Mouse (Mus musculus): ENCODE results near the gene B3gnt5. TPM values are rescaled to one million over a fixed set of nuclear protein-coding genes. Genes with fewer than 3 reads are reported as not detected.

The B3gnt5 gene
- 0.40 TPM for polyA plus RNA-seq (2014; fragmentation: Illumina TruSeq; extraction: RNeasy Lipid Tissue Mini Kit (QIAGEN cat#74804); ENCODE audit: low read depth, low replicate concordance)

GRCm38 (mm10) chr16:19760074-19760473 is at the start of gene B3gnt5:
TSS of gene B3gnt5 (plus strand) at chr16:19760208.

Other genes with a start within 250 kb of the B3gnt5 start
- not detected for gene Olfr167, start 237.9 kb upstream of the B3gnt5 start, polyA plus RNA-seq (2014; fragmentation: Illumina TruSeq; extraction: RNeasy Lipid Tissue Mini Kit (QIAGEN cat#74804); ENCODE audit: low read depth, low replicate concordance)
- not detected for gene Olfr168, start 224.7 kb upstream of the B3gnt5 start, polyA plus RNA-seq (2014; fragmentation: Illumina TruSeq; extraction: RNeasy Lipid Tissue Mini Kit (QIAGEN cat#74804); ENCODE audit: low read depth, low replicate concordance)
- not detected for gene Olfr169, start 188.4 kb upstream of the B3gnt5 start, polyA plus RNA-seq (2014; fragmentation: Illumina TruSeq; extraction: RNeasy Lipid Tissue Mini Kit (QIAGEN cat#74804); ENCODE audit: low read depth, low replicate concordance)
- gene Olfr170, start 148.3 kb upstream of the B3gnt5 start, polyA plus RNA-seq (2014; fragmentation: Illumina TruSeq; extraction: RNeasy Lipid Tissue Mini Kit (QIAGEN cat#74804); ENCODE audit: low read depth, low replicate concordance) = not detected
- gene Olfr171, start 130.3 kb upstream of the B3gnt5 start, polyA plus RNA-seq (2014; fragmentation: Illumina TruSeq; extraction: RNeasy Lipid Tissue Mini Kit (QIAGEN cat#74804); ENCODE audit: low read depth, low replicate concordance) = not detected
- not detected for gene Lamp3, start 53.8 kb upstream of the B3gnt5 start, polyA plus RNA-seq (2014; fragmentation: Illumina TruSeq; extraction: RNeasy Lipid Tissue Mini Kit (QIAGEN cat#74804); ENCODE audit: low read depth, low replicate concordance)
- gene Klhl6, start 222.8 kb downstream of the B3gnt5 start, polyA plus RNA-seq (2014; fragmentation: Illumina TruSeq; extraction: RNeasy Lipid Tissue Mini Kit (QIAGEN cat#74804); ENCODE audit: low read depth, low replicate concordance) = 2.7 TPM

Data from liver, adult 10 weeks (tissue).